Mouse (Mus musculus) olfactory bulb, adult 2 months (tissue): ENCODE measurements around the gene Tcf7l1.

Experiments
- CTCF ChIP-seq: fragments of 200-500 bp; IDR thresholded peaks from 2 replicates; pipeline ENCODE4 v1.5.1; 2012; ENCODE audit warnings: low read depth, mild to moderate bottlenecking, low read length, moderate library complexity; ENCODE audit not compliant: insufficient read depth
- POLR2A ChIP-seq: fragments of 200-500 bp; IDR thresholded peaks from 2 replicates; pipeline ENCODE4 v1.6.1; 2012; ENCODE audit warnings: mild to moderate bottlenecking, low read depth, low read length, moderate library complexity; ENCODE audit not compliant: insufficient read depth

DNA sequence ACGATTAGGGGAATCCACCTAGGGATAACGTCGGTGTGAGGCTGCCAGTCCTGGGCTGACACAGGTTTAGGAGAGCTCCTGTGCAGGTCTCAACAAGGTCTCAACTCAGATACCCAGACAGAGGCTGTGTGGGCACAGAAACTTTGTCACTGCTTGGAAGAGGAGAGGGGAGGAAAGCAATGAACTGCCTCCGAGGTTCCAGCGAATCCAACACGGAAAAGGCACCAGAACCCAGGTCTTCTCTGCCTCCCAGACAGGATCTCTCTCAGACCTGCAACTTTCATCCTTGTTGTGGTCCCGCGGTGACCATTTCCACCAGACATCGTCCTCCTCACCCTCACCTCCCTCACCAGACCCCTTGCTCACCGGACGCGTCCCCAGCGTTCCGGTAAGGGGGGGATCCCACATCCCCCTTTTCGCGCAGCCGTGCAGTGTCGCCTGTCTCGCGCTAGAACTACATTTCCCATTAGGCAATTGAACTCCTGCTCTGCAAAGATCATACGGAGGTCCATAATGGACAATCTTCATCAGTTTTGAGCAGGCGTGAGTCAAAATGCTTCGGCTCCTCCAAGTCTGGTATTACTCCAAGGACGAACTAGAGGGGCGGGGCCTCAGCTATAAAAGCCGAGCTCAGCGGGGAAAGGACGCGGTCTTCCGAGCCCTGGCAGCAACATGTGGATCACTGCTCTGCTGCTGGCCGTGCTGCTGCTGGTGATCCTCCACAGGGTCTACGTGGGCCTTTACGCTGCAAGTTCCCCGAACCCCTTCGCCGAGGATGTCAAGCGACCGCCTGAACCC, 190.9 kb downstream of the Tcf7l1 start, which contains the start of the genes Elmod3 and Retsat:
- no peak for TF ChIP-seq CTCF
- peak; percentile 80 for TF ChIP-seq POLR2A
